Mouse (Mus musculus) hindbrain, embryonic 10.5 days (tissue): Measurements from ENCODE around the gene Hist2h3c1. TPM values are rescaled to one million over a fixed set of nuclear protein-coding genes. Genes with fewer than 3 reads are reported as not detected.
A peak's percentile ranks its signal among the peaks of the same experiment; 100 is the strongest.
"Not testable (repeated sequence)": the region's sequence is repeated elsewhere in the genome, so short reads cannot be mapped to it uniquely, and the experiment has no call there.

Experiments used
- DNase-seq: peaks from one replicate; pipeline ENCODE4 v3.0.0-alpha.2; 2017; ENCODE audit warnings: low spot score
- H3K27ac ChIP-seq: fragments of 300-500 bp; sonication (generic); 2 replicates; pipeline ENCODE4 v1.5.1; 2016; ENCODE audit warnings: mild to moderate bottlenecking, moderate library complexity
- H3K27me3 ChIP-seq: fragments of 300-500 bp; sonication (generic); 2 replicates; pipeline ENCODE4 v1.6.1; 2016; ENCODE audit warnings: mild to moderate bottlenecking; ENCODE audit not compliant: poor library complexity, insufficient read depth, severe bottlenecking
- H3K36me3 ChIP-seq: fragments of 300-500 bp; sonication (generic); 2 replicates; pipeline ENCODE4 v1.6.1; 2016; ENCODE audit warnings: mild to moderate bottlenecking, moderate library complexity
- H3K4me1 ChIP-seq: fragments of 300-500 bp; sonication (generic); replicated peaks from 2 replicates; pipeline ENCODE4 v1.6.1; 2016; ENCODE audit warnings: mild to moderate bottlenecking
- H3K4me3 ChIP-seq: fragments of 300-500 bp; sonication (generic); 2 replicates; pipeline ENCODE4 v1.5.1; 2016; ENCODE audit warnings: mild to moderate bottlenecking, moderate library complexity
- H3K9me3 ChIP-seq: fragments of 300-500 bp; sonication (generic); 2 replicates; pipeline ENCODE4 v1.6.1; 2016; ENCODE audit warnings: mild to moderate bottlenecking, moderate library complexity
- WGBS: fragments of 180-500 bp; shearing (Covaris S2); methylation state at CpG from one replicate; pipeline ENCODE4 v1.1.7; 2016; 5-methylcytosine and 5-hydroxymethylcytosine counted together
- polyA plus RNA-seq: library from polyadenylated mRNA; unstranded; fragments of >200 nt; fragmentation: Nextera tagmentation; extraction: Ambion mirVana; gene quantifications from 2 replicates; pipeline ENCODE4 v1.2.1, GENCODE M21; 2016

The Hist2h3c1 gene
- polyA plus RNA-seq, 1 experiment from 2014 or later = 0.42 TPM

DNA sequence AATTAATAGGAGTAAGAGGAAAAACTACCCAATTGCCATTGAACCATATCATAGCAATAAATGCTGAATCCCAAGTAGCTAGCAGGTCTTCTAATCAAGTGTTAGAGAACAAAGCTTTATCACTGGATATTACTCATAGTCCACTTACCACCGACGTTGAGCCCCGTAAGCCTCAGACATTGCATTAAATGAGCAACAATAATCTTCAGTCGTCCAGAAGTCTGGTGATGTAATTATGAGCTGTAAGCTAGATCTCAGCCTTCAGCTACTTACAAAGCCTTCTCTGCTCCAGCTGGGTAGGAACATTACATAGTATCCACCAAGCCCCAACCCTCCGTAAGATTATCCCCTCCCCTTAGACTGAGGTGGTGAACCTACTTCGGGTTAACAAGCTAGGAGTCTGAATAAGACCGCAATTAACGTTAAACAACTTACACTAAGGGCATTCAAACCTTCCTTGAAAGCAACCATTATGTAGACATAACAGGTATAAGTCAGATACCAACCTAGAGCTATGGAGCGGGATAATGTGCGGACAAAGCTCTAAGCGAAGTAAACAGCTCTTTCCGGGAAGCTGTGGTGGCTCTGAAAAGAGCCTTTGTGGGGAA lies 8.5 kb upstream of the Hist2h3c1 start:
- H3K27ac ChIP-seq = peak overlapping the region; percentile 91
- H3K9me3 ChIP-seq = no peaks in the 10 kb centered on the region
- H3K4me3 ChIP-seq = peak overlapping the region; percentile 60
- WGBS = under 1% methylated on average over 12 of the region's 12 CpGs
- peaks cover 24% of the 10 kb centered on the region for H3K4me1 ChIP-seq
- no peaks in the 10 kb centered on the region for H3K27me3 ChIP-seq
- H3K36me3 ChIP-seq = no peaks in the 10 kb centered on the region
- peak; percentile 36 for DNase-seq

DNA sequence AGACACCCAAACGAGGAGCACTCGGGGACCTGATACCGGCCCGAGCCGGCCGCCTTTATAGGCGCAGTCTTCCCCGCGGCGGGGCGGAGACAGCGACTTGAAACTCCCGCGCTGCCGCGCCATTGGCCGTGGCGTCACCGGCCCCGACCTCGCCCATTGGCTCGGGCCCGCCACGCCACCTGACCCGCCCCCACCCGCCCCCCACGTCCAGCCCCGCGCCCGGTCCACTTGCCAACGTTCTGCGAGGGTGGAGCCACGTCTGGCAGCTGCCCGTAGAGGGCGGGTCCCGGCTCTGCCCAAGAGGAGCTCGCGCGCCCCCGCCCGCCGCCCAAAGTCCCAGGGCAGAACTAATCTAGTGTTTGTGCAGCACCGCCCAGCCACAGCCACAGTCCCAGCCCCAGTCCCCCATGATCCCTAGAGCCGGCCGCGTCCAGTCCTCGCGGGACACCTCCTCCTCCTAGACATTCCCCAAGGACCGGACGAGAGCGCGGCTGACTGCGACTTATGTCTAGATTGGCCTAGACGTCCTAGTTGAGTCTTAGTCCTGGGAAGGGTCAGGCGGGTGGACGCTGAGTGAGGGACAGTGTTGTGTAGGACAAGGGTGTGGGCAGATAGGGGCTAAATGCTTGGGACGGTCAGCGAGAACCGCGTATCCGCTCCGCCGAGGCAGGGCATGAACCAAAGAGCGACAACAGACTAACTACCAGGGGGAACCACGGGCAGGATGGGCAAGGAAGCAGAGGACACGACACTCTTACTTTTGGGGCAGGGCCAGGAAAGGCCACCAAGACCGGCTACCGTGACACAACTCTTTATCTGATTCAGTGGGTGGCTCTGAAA lies 7.3 kb upstream of the Hist2h3c1 start, which contains the start of gene Hist2h3c2:
Gene Hist2h3c2, minus strand, starts transcription at position 174 of the 840 bp plus-strand sequence.
- not testable (repeated sequence) for H3K36me3 ChIP-seq, DNase-seq, H3K9me3 ChIP-seq, H3K27me3 ChIP-seq
- peak within 1 kb of the TSS; percentile 60 for H3K4me3 ChIP-seq
- under 1% methylated on average over 32 of the region's 68 CpGs for WGBS
- peak within 1 kb of the TSS; percentile 91 for H3K27ac ChIP-seq
- peaks cover 34% of the 10 kb centered on the region for H3K4me1 ChIP-seq

DNA sequence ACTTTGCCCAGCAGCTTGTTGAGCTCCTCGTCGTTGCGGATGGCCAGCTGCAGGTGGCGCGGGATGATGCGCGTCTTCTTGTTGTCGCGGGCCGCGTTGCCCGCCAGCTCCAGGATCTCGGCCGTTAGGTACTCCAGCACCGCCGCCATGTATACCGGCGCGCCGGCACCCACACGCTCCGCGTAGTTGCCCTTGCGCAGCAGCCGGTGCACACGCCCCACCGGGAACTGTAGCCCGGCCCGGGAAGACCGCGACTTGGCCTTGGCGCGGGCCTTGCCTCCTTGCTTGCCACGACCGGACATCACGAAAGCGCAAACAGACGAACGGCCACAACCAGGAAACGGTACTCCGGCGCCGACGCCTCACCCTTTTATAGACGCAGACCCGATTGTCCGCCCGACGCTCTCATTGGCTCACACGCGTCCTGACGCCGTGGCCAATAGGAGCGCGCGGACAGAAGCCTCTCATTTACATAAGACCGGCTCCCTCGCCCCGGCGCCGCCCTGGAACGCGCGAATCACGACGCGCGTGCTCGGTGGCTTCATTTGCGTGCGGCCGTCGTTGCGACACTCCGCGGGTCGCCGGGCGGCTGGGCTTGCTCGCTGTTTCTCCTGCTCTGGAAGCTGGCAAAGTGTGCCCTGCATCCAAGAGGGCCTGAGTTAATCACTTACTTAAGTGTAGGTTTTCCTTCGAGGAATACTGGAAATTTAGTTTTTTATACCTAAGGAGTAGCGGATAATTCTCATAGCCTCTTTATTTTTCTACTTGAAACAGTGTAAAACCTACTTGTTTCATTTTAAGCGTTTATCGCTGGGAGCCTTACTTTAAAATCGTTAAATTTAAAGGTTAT lies 6.3 kb upstream of the Hist2h3c1 start, which contains the start of gene Hist2h2aa2:
Gene Hist2h2aa2, minus strand, starts transcription at position 328 of the 850 bp plus-strand sequence.
- H3K9me3 ChIP-seq, H3K27me3 ChIP-seq, H3K36me3 ChIP-seq: not testable (repeated sequence)
- H3K4me3 ChIP-seq = peak within 1 kb of the TSS; percentile 46
- WGBS = 3% methylated on average over 44 of the region's 85 CpGs
- H3K27ac ChIP-seq = peak within 1 kb of the TSS; percentile 96
- DNase-seq = peak; percentile 74
- peaks cover 43% of the 10 kb centered on the region for H3K4me1 ChIP-seq

- H3K27ac ChIP-seq = peak overlapping the region; percentile 96
- no peaks in the 10 kb centered on the region for H3K27me3 ChIP-seq
- no peaks in the 10 kb centered on the region for H3K9me3 ChIP-seq
- WGBS = 79% methylated on average over 9 of the region's 9 CpGs
- peaks cover 43% of the 10 kb centered on the region for H3K4me1 ChIP-seq
- DNase-seq = no peak
- H3K4me3 ChIP-seq = peak overlapping the region; percentile 42
- no peaks in the 10 kb centered on the region for H3K36me3 ChIP-seq
Observed at GRCm38 (mm10) chr3:96240799-96241197, 5.7 kb upstream of the Hist2h3c1 start.

DNA sequence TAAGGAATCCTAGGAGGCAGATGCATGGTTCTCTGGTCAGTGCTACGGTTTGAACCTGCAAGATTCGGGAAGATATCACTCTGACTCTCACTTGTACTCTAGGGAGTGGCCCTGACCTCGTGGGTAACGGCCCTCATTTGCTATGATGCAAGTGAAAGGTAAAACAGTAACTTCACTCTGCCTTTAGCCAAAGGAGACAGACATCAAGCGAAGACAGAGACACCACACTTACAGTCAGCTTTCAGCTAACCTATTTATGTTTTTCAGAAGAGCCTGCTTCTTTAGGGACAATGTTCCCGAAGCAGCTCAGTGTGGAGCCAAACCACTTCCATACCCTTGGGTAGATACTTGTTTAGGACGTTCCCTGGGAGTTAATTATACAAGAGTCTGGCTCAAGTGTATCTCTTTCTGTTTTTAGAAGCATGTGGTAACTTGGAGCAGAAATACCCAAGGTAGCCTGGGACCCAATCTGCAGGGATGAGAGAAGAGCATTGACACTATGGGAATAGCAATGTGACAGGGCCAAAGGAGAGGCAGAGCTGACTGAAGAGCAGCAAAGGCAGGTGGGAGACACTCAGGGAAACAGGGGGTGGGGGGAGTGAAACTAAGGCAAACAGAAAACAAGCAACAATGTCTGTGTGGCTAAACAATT lies 2.4 kb upstream of the Hist2h3c1 start:
- H3K36me3 ChIP-seq = no peaks in the 10 kb centered on the region
- peaks cover 46% of the 10 kb centered on the region for H3K4me1 ChIP-seq
- peak overlapping the region; percentile 57; the same call in 1 of the 2 replicates for H3K4me3 ChIP-seq
- peak overlapping the region; percentile 96 for H3K27ac ChIP-seq
- 85% methylated on average over 7 of the region's 7 CpGs for WGBS
- no peak for DNase-seq
- no peaks in the 10 kb centered on the region for H3K9me3 ChIP-seq
- H3K27me3 ChIP-seq = no peaks in the 10 kb centered on the region

GRCm38 (mm10) chr3:96245003-96245886 lies 1.2 kb upstream of the Hist2h3c1 start, which contains the start of gene Hist2h2aa1:
Gene Hist2h2aa1 (plus strand): TSS chr3:96245497.
- H3K4me3 ChIP-seq = peak within 1 kb of the TSS; percentile 57
- H3K4me1 ChIP-seq = peaks cover 48% of the 10 kb centered on the region
- peak; percentile 81 for DNase-seq
- not testable (repeated sequence) for H3K36me3 ChIP-seq, H3K9me3 ChIP-seq, H3K27me3 ChIP-seq
- H3K27ac ChIP-seq = peak within 1 kb of the TSS; percentile 96
- under 1% methylated on average over 45 of the region's 88 CpGs for WGBS

DNA sequence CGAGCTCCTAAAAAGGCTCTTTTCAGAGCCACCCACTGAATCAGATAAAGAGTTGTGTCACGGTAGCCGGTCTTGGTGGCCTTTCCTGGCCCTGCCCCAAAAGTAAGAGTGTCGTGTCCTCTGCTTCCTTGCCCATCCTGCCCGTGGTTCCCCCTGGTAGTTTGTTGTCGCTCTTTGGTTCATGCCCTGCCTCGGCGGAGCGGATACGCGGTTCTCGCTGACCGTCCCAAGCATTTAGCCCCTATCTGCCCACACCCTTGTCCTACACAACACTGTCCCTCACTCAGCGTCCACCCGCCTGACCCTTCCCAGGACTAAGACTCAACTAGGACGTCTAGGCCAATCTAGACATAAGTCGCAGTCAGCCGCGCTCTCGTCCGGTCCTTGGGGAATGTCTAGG lies 467 bp upstream of the Hist2h3c1 start:
- peak overlapping the region; percentile 81 for H3K27ac ChIP-seq
- H3K27me3 ChIP-seq, DNase-seq, H3K36me3 ChIP-seq, H3K9me3 ChIP-seq: not testable (repeated sequence)
- H3K4me3 ChIP-seq = peak overlapping the region; percentile 44
- H3K4me1 ChIP-seq = peaks cover 48% of the 10 kb centered on the region
- 1% methylated on average over 10 of the region's 21 CpGs for WGBS

DNA sequence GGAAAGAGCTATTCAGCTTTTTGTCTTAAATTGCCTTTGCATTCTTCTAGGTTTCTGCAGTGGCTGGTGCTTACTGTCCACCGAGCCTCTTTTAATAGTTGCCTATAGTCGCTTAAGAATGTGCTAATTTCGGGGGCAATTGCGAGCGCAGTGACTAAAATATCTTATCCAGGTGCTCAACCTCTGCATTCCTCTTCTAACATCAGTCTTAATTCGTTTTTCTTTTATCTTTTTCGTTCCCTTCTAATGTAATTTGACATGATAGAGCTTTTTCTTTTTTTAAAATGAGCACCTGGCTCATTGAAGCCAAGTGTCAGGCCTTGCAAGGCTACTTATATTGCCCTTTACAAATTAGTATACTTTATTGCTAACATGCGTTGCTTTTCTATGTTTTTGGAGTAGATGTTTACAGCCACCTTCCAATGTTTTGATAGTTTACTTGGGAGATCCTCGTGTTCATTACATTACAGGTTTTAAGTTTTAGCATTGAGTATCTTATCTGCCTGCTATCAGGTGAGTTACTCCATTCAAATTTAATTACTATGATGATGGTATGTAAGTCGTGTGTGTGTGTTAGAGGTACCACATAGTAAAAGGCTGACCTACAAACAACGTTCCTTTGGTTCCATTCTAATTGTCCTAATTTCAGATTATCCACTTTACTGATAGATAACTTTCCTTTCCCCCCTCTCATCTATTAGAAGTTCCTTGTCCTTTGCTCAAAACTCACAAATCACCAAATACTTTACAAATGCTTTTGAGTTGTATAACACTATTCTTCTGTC lies 1.1 kb downstream of the Hist2h3c1 start:
- Histone ChIP-seq H3K9me3 (no peaks in the 10 kb centered on the region), H3K4me1 (peaks cover 47% of the 10 kb centered on the region), H3K36me3 (no peaks in the 10 kb centered on the region), H3K4me3 (peak overlapping the region; percentile 59), H3K27me3 (no peaks in the 10 kb centered on the region), H3K27ac (peak overlapping the region; percentile 89)
- WGBS = 3% methylated on average over 11 of the region's 11 CpGs
- DNase-seq = no peak

DNA sequence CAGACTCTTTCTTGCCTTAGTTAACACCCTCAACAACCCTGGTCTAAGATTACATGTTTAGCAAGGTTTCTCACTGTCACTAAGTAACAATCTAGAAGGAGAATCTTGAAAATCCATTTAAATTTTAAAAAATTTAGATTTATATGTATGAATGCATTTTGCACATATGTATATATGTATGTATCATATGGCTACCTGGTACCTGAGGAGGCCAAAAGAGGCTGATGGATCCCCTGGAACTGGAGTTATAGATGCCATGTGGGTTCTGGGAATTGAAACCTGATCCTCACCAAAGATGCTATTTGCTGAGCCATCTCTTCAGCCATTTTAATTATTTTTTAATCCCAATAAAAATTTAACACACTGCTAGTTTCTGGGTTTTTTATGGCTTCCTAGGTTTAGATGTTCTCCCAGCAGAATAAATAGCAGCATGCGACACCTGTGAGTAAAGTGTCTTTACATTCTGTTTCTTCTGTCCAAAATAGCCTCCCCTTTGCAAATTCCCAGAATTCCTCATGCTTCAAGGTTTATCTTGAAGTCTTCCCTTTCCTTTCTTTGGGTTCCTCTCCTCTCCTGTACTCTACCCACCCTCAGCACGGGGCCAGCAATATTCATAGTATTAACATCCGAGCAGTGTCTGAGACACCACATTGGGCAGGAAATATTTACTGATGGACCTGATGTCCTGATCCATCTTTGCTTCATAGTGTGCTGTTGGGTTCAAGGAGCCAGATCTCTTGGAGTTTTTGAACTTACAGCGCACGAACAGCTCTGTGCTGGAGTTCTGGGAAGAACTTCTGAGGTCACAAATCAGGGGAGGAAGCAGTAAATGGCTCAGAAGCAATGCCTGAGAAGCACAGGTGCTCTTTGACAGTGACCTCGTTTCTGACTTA lies 1.9 kb downstream of the Hist2h3c1 start:
- Histone ChIP-seq H3K9me3 (no peaks in the 10 kb centered on the region), H3K36me3 (no peaks in the 10 kb centered on the region), H3K4me1 (peaks cover 44% of the 10 kb centered on the region), H3K27me3 (no peaks in the 10 kb centered on the region), H3K27ac (peak overlapping the region; percentile 62), H3K4me3 (peak overlapping the region; percentile 59)
- 50% methylated on average over 6 of the region's 6 CpGs for WGBS
- DNase-seq = no peak

GRCm38 (mm10) chr3:96249034-96249345 lies 2.5 kb downstream of the Hist2h3c1 start:
- H3K4me1 ChIP-seq = peaks cover 39% of the 10 kb centered on the region
- no peaks in the 10 kb centered on the region for H3K27me3 ChIP-seq
- no peaks in the 10 kb centered on the region for H3K9me3 ChIP-seq
- no peaks in the 10 kb centered on the region for H3K36me3 ChIP-seq
- H3K4me3 ChIP-seq = peak overlapping the region; percentile 59
- peak overlapping the region; percentile 62 for H3K27ac ChIP-seq
- 56% methylated on average over 4 of the region's 4 CpGs for WGBS
- no peak for DNase-seq
